Mouse (Mus musculus): ENCODE data around the gene Rarres2. TPM values are rescaled to one million over a fixed set of nuclear protein-coding genes. Genes with fewer than 3 reads are reported as not detected.

The Rarres2 gene
- polyA plus RNA-seq, 1 experiment, result not detected

DNA sequence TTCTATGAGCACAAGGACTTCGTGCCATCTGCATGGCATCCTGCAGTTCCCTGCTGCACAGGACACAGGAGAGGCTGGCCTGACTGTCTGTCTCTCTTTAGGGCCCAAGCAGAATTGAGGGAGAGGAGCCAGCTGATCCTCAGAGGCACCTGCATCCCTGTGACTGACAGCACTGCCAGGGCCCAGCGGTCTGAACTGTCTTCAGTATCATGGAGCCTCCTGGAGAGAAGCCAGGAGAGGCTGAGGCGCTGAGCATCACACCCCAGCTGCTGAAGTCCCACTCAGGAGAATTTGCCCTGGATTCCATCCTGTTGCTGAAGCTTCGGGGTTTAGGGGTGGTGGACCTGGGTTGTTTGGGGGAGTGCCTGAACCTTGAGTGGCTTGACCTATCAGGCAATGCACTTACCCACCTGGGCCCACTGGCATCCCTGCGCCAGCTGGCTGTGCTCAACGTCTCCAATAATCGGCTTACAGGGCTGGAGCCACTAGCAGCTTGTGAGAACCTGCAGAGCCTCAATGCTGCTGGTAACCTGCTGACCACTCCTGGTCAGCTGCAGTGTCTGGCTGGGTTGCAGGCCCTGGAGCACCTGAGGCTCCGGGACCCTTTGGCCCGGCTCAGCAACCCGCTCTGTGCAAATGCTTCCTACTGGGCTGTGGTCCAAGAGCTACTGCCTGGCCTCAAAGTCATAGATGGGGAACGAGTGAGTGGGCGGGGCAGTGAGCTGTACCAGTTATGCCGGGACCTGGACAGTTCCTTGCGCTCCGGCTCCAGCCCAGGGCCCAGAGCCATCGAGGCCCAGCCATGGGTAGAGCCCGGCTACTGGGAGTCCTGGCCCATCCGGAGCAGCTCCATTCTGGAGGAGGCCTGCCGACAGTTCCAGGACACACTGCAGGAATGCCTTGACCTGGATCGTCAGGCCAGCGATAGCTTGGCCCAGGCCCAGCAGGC is 4.3 kb downstream of the Rarres2 start:
- Histone ChIP-seq H3K9me3 (ENCODE audit: control insufficient read depth, low read length) (no peaks in the 10 kb centered on the region), H3K4me3 (replicated peaks) (no peak overlapping the region), H3K27me3 (ENCODE audit: control insufficient read depth) (no peaks in the 10 kb centered on the region), H3K36me3 (ENCODE audit: control insufficient read depth) (no peaks in the 10 kb centered on the region), H3K4me1 (ENCODE audit: control insufficient read depth) (no peaks in the 10 kb centered on the region)
- no peak for TF ChIP-seq TAL1 (IDR thresholded peaks at IDR 0.05; ENCODE audit: low read length)
- TF ChIP-seq GATA1 (IDR thresholded peaks at IDR 0.05; ENCODE audit: low read length), result no peak

DNA sequence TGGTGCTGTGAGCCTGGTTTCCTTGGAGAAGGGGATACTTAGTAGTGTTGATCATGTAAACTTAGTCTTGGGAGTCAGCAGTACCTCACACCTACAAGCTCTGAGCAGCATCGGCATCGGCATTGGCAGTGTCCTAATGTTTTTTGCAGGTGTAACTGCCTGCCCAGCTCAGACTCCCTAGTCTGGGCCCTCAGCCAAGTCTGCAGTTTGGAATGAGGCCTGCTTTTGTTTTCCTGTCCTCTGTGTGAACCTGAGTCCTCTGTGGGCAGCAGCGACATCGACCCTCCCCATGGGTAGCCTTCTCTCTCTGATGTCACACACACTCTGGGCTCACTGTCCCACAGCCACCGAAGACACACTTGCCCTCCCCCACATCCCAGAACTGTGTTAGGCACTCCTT is 6.3 kb downstream of the Rarres2 start:
- TF ChIP-seq TAL1 (IDR thresholded peaks at IDR 0.05; ENCODE audit: low read length) (no peak), GATA1 (IDR thresholded peaks at IDR 0.05; ENCODE audit: low read length) (no peak)
- H3K36me3 ChIP-seq (ENCODE audit: control insufficient read depth), result no peaks in the 10 kb centered on the region
- no peaks in the 10 kb centered on the region for H3K9me3 ChIP-seq (ENCODE audit: control insufficient read depth, low read length)

DNA sequence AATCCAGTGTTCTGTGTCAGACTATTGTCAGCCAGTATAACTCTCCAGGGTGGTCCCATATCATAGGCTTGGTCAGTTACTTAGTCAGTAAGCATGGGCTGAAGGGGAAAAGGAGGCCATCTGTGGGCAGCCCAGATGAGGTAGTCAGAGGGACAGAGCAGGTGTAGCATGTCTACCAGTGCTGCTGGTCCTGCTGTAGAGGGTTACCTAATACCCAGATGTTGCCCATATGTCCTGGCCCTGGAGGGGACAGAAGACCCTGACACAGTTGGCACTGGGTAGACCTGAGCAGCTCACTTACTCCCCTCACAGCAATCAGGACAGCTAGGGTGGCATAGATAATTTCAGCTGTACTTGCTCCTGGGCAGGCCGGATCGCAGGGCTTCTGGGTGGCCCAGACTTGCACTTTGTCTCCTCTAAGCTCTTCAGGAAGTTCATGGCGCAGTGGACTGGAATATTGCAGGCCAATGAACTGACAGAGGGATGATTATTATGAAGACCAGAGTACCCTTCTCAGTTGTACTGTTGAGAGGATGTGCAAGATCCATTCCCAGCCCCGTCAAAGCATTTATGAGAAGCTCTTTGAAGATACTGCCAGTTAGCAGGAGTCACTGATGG is 6.8 kb downstream of the Rarres2 start:
- TF ChIP-seq GATA1 (IDR thresholded peaks at IDR 0.05; ENCODE audit: low read length) (no peak), TAL1 (IDR thresholded peaks at IDR 0.05; ENCODE audit: low read length) (no peak)
- Histone ChIP-seq H3K4me3 (replicated peaks) (no peak overlapping the region), H3K27me3 (ENCODE audit: control insufficient read depth) (no peaks in the 10 kb centered on the region), H3K9me3 (ENCODE audit: control insufficient read depth, low read length) (no peaks in the 10 kb centered on the region), H3K36me3 (ENCODE audit: control insufficient read depth) (no peaks in the 10 kb centered on the region), H3K4me1 (ENCODE audit: control insufficient read depth) (no peaks in the 10 kb centered on the region)

More for the DNA sequence above, 6.3 kb downstream of the Rarres2 start:
- no peaks in the 10 kb centered on the region for H3K27me3 ChIP-seq (ENCODE audit: control insufficient read depth)
- no peak overlapping the region for H3K4me3 ChIP-seq (replicated peaks)
- H3K4me1 ChIP-seq (ENCODE audit: control insufficient read depth), result no peaks in the 10 kb centered on the region

DNA sequence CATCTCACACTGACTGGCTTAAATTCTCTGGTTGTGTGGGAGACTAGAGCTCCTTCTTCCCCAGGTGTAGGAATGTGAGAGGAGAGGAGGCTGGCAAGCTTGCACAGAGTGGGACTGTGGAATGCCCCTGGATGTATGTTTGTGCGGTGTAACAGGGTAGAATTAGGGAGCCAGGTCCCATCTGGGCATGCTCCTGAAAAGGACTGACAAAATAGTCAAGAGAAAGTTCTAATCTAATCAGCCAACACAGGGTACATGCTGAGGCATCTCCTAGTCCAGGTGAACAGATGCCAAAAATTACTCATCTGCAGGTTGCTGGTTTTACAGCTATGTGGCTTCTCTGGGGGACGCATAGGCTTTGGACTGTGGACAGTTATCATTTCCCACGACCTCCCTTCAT is 16.6 kb downstream of the Rarres2 start:
- no peaks in the 10 kb centered on the region for H3K36me3 ChIP-seq (ENCODE audit: control insufficient read depth)
- H3K4me1 ChIP-seq (ENCODE audit: control insufficient read depth), result peaks cover 11% of the 10 kb centered on the region
- no peaks in the 10 kb centered on the region for H3K9me3 ChIP-seq (ENCODE audit: control insufficient read depth, low read length)
- TF ChIP-seq GATA1 (IDR thresholded peaks at IDR 0.05; ENCODE audit: low read length), result no peak
- no peak overlapping the region for H3K4me3 ChIP-seq (replicated peaks)
- peaks cover 6% of the 10 kb centered on the region; the same call in 1 of the 2 replicates for H3K27me3 ChIP-seq (ENCODE audit: control insufficient read depth)

DNA sequence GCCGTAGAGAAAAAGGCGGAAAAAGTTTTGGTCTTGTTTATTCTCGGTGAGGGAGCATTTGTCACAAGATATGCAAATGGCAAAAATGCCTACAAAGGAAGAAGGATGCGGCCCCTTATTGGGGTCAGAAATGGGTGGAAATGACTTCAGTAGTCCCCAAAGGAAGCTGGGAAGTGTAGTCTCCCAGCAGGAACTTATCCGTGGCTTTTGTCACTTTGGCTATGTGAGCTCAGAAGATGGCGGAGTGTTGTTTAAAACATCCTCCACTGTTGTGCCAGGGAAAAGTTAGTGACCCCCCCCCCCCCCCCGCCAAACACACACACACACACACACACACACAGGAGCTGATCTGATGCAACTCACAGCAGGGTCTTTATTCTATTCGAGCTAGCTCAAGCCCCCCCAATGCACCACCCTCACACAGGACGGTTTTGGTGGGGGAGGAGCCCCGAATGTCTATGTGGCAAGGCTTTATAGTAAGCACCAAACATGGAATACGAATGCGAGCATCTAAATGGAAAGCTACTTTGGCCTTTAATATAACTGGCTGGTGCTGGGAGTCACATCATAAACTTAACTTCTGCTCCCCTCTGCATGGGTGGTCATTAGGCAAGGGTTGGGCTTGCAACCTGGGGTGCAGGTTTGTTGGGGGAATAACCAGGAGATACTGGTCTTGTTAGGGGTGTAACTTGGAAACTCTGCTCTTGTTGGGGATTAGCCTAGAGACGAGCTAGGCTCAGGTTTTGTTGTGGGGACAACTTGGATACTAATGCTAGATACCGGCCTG is 17.3 kb downstream of the Rarres2 start:
- peak overlapping the region; percentile 61 for H3K4me3 ChIP-seq (replicated peaks)
- H3K27me3 ChIP-seq (ENCODE audit: control insufficient read depth), result peaks cover 6% of the 10 kb centered on the region; the same call in 1 of the 2 replicates

DNA sequence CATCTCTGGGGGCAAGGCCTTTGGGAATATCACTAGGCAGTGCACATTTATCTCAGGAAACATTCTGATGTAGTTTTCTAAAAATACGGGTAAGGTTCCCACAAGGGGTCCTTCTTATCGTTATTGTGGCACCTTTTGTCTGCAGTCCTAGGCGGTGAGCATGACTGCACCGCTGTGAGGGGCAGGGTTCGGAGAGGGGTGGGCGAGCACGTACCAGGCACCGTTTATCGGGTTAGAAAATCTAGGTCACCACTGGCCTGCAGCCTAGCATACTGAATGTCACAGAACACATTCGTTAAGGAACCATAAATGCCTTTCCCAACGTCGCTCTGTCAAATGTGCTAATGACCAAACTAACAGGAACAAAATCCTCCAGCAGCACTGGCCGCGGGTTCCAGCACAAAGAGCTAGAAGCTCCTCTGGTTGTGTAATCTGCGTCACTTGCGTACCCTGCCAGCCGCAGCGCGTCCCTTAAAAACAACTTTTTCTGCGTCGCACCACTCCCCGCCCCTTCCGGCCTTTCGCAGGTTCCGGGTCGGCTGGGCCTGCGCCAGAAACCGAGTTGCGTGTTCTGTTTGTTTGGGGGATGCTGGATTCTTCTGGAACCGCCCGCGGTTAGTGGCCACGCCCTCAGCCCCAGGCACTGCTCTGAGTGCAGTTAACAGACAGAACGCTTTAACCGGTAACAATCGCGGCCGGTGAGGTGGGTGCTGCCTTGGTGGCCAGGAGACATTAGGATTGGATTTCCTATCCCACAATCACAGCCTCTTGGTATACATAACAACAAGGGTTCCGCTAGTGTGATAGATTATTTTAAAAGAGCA is 18.1 kb downstream of the Rarres2 start, which contains the start of gene Lrrc61:
Gene Lrrc61, plus strand, starts transcription at position 517 of the 824 bp plus-strand sequence.
- no peak for TF ChIP-seq TAL1 (IDR thresholded peaks at IDR 0.05; ENCODE audit: low read length)
- TF ChIP-seq GATA1 (IDR thresholded peaks at IDR 0.05; ENCODE audit: low read length), result no peak
- Histone ChIP-seq H3K27me3 (ENCODE audit: control insufficient read depth) (peaks cover 6% of the 10 kb centered on the region; the same call in 1 of the 2 replicates), H3K9me3 (ENCODE audit: control insufficient read depth, low read length) (no peaks in the 10 kb centered on the region), H3K4me1 (ENCODE audit: control insufficient read depth) (peaks cover 11% of the 10 kb centered on the region), H3K36me3 (ENCODE audit: control insufficient read depth) (no peaks in the 10 kb centered on the region), H3K4me3 (replicated peaks) (peak within 1 kb of the TSS; percentile 61)

More for the DNA sequence above, 17.3 kb downstream of the Rarres2 start:
- Histone ChIP-seq H3K4me1 (ENCODE audit: control insufficient read depth) (peaks cover 11% of the 10 kb centered on the region), H3K36me3 (ENCODE audit: control insufficient read depth) (no peaks in the 10 kb centered on the region), H3K9me3 (ENCODE audit: control insufficient read depth, low read length) (no peaks in the 10 kb centered on the region)
- TF ChIP-seq TAL1 (IDR thresholded peaks at IDR 0.05; ENCODE audit: low read length) (no peak), GATA1 (IDR thresholded peaks at IDR 0.05; ENCODE audit: low read length) (no peak)

DNA sequence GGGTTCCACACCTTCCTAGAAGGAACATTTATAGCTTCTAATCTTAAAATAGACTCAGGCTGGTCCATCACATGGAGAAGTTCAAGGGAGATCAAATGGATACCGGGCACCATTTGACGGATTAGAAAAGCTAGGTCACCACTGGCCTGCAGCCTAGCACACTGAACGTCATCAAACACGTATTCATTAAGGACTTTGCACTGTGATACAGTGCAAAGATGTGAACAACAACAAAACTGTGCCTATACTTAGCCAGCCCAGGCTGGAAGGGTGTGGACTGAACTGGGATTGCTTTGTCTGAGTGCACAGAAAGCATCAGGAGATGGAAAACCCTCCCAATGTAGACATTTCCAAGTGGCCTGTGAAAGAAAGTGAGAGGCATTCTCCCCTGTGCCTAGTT is 18.8 kb downstream of the Rarres2 start:
- no peaks in the 10 kb centered on the region for H3K9me3 ChIP-seq (ENCODE audit: control insufficient read depth, low read length)
- TF ChIP-seq GATA1 (IDR thresholded peaks at IDR 0.05; ENCODE audit: low read length), result no peak
- TF ChIP-seq TAL1 (IDR thresholded peaks at IDR 0.05; ENCODE audit: low read length), result no peak
- peak overlapping the region; percentile 61 for H3K4me3 ChIP-seq (replicated peaks)

DNA sequence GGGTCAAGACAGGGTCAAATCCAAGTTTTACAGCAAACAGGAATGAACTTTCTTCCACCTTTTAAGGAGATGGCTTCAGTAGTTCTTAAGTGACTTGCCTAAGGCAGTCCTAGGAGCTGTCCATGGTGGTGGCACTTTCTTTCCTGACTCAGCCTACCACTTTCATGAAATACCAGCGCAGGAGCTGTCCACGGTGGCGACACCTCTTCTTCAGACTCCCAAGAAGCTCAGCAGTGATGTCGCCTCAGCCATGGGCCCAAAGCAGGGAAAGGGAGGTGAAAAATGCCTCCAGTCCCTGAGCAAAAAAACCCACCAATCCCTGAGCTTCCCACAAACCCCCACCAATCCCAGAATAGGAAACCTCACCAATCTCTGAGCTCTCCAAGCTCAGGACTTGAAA is 19.7 kb downstream of the Rarres2 start:
- Histone ChIP-seq H3K4me1 (ENCODE audit: control insufficient read depth) (peaks cover 11% of the 10 kb centered on the region), H3K9me3 (ENCODE audit: control insufficient read depth, low read length) (no peaks in the 10 kb centered on the region), H3K36me3 (ENCODE audit: control insufficient read depth) (no peaks in the 10 kb centered on the region), H3K27me3 (ENCODE audit: control insufficient read depth) (peaks cover 6% of the 10 kb centered on the region; the same call in 1 of the 2 replicates), H3K4me3 (replicated peaks) (no peak overlapping the region)
- TF ChIP-seq GATA1 (IDR thresholded peaks at IDR 0.05; ENCODE audit: low read length) (no peak), TAL1 (IDR thresholded peaks at IDR 0.05; ENCODE audit: low read length) (no peak)

More for the DNA sequence above, 18.8 kb downstream of the Rarres2 start:
- H3K36me3 ChIP-seq (ENCODE audit: control insufficient read depth), result no peaks in the 10 kb centered on the region
- H3K4me1 ChIP-seq (ENCODE audit: control insufficient read depth), result peaks cover 11% of the 10 kb centered on the region
- peaks cover 6% of the 10 kb centered on the region; the same call in 1 of the 2 replicates for H3K27me3 ChIP-seq (ENCODE audit: control insufficient read depth)
